Comparison of ENCODE assay signal across 8 mouse cellular contexts in genomic region chr12:116280653-116281364, GRCm38 (mm10). TPM values are rescaled to one million over a fixed set of nuclear protein-coding genes. Genes with fewer than 3 reads are reported as not detected.
DNase-seq lines count a peak whose midpoint lies in the region; ATAC-seq lines count a peak whose summit lies in the region.

Gene Esyt2, plus strand, starts transcription at chr12:116281196.

- H3K4me3 ChIP-seq in forebrain, embryonic 14.5 days (ENCODE audit: low read depth, low read length): peak within 1 kb of the TSS; percentile 95
- H3K4me3 ChIP-seq in neural tube, embryonic 15.5 days (replicated peaks): peak within 1 kb of the TSS; percentile 78

- H3K4me1 ChIP-seq in forebrain, embryonic 14.5 days (ENCODE audit: control insufficient read depth, insufficient read depth, low read length): peaks cover 10% of the 10 kb centered on the region; the same call in 1 of the 2 replicates
- peaks cover 13% of the 10 kb centered on the region for H3K4me1 ChIP-seq in neural tube, embryonic 15.5 days

- no peaks in the 10 kb centered on the region for H3K9me3 ChIP-seq in forebrain, embryonic 14.5 days (replicated peaks; ENCODE audit: control insufficient read depth, low read length)
- H3K9me3 ChIP-seq in neural tube, embryonic 15.5 days (replicated peaks): no peaks in the 10 kb centered on the region

- no peaks in the 10 kb centered on the region for H3K36me3 ChIP-seq in forebrain, embryonic 14.5 days (ENCODE audit: control insufficient read depth, insufficient read depth, low read length)
- no peaks in the 10 kb centered on the region for H3K36me3 ChIP-seq in neural tube, embryonic 15.5 days

- H3K4me2 ChIP-seq in forebrain, embryonic 14.5 days (ENCODE audit: low read length): peak within 1 kb of the TSS; percentile 98
- peak within 1 kb of the TSS; percentile 94 for H3K4me2 ChIP-seq in neural tube, embryonic 15.5 days

- peak within 1 kb of the TSS; percentile 93 for H3K27ac ChIP-seq in forebrain, embryonic 14.5 days (ENCODE audit: low read depth, low read length)
- peak within 1 kb of the TSS; percentile 99 for H3K27ac ChIP-seq in neural tube, embryonic 15.5 days (replicated peaks)

- WGBS in forebrain, embryonic 14.5 days: 0% methylated on average over 59 of the region's 68 CpGs
- under 1% methylated on average over 66 of the region's 68 CpGs for whole genome bisulfite sequencing in neural tube, embryonic 15.5 days

- ATAC-seq in forebrain, embryonic 14.5 days: peak; percentile 97
- peak; percentile 97 for ATAC-seq in neural tube, embryonic 15.5 days (ENCODE audit: low FRiP score)

- intact Hi-C loops in heart, postnatal 14 days (cut with DNase I): loop anchor here (5.0 kb wide), 1 partner anchor 41 kb away; no protein-coding TSS in a partner anchor

- peak within 1 kb of the TSS; percentile 95 for H3K9ac ChIP-seq in forebrain, embryonic 14.5 days (ENCODE audit: low read length)
- H3K9ac ChIP-seq in neural tube, embryonic 15.5 days (replicated peaks): peak within 1 kb of the TSS; percentile 88

- peak; percentile 100 for DNase-seq in ES-CJ7 (ENCODE audit: low read depth, low spot score)
- DNase-seq in cerebellum, adult 11 months: peak; percentile 98
- DNase-seq in forebrain, embryonic 14.5 days (ENCODE audit: low spot score): peak; percentile 99
- DNase-seq in heart, postnatal 14 days: peak; percentile 99 to 100
- peak; percentile 100 for DNase-seq in layer of hippocampus, adult 11-12 months (ENCODE audit: low spot score)
- DNase-seq in lung, adult 18-20 months: peak; percentile 100
- DNase-seq in testis, postnatal 14 days (ENCODE audit: low spot score): peak; percentile 100

- no peaks in the 10 kb centered on the region for H3K27me3 ChIP-seq in forebrain, embryonic 14.5 days (replicated peaks; ENCODE audit: control insufficient read depth, insufficient read depth, low read length)
- H3K27me3 ChIP-seq in neural tube, embryonic 15.5 days (replicated peaks): no peaks in the 10 kb centered on the region

RNA-seq across cellular contexts. Expression of gene Esyt2, which starts in this region (rescaled TPM):
- polyA plus RNA-seq in forebrain, embryonic 14.5 days (2014; fragmentation: Nextera tagmentation; extraction: Ambion mirVana): 12.2 and 14.0 TPM in 2 replicates
- 10 to 100 TPM; 30.9 to 34.7 TPM for total RNA-seq in heart, postnatal 14 days (2021)
- polyA plus RNA-seq in neural tube, embryonic 15.5 days (2015; fragmentation: Nextera tagmentation; extraction: Ambion mirVana): 11.3 and 12.5 TPM in 2 replicates

Comparison
In these comparisons a context has a peak if more than half of its experiments do, and no peak if none do; other contexts are left out.
1. Peak in every context shown above with its lines: DNase-seq, ATAC-seq, H3K4me3 ChIP-seq and H3K27ac ChIP-seq.